Mouse (Mus musculus) intestine, embryonic 14.5 days (tissue): ENCODE results near the gene Adcy2. TPM values are rescaled to one million over a fixed set of nuclear protein-coding genes. Genes with fewer than 3 reads are reported as not detected.

ENCODE experiments used
- ATAC-seq: fragments of 200-750 bp; cut with Nextera tagmentation; replicated peaks from 2 replicates; pipeline ENCODE4 v1.8.0; 2017; ENCODE audit warnings: low read depth, moderate number of reproducible peaks, moderate TSS enrichment, moderate library complexity; ENCODE audit not compliant: low FRiP score, low TSS enrichment
- DNase-seq: peaks from one replicate; pipeline ENCODE4 v3.0.0-alpha.2; 2018; ENCODE audit warnings: low spot score
- H3K27ac ChIP-seq: fragments of 300-500 bp; sonication (generic); 2 replicates; pipeline ENCODE4 v1.5.1; 2014; ENCODE audit warnings: low read depth, mild to moderate bottlenecking, control low read depth
- H3K27me3 ChIP-seq: fragments of 300-500 bp; sonication (generic); replicated peaks from 2 replicates; pipeline ENCODE4 v1.6.1; 2014; ENCODE audit warnings: low read length, control low read depth; ENCODE audit not compliant: control insufficient read depth, insufficient read depth
- H3K36me3 ChIP-seq: fragments of 300-500 bp; sonication (generic); 2 replicates; pipeline ENCODE4 v1.6.1; 2014; ENCODE audit warnings: low read length, control low read depth; ENCODE audit not compliant: control insufficient read depth, insufficient read depth
- H3K4me1 ChIP-seq: fragments of 300-500 bp; sonication (generic); replicated peaks from 2 replicates; pipeline ENCODE4 v1.6.1; 2014; ENCODE audit warnings: low read length, control low read depth, mixed read lengths; ENCODE audit not compliant: control insufficient read depth, insufficient read depth
- H3K4me2 ChIP-seq: fragments of 300-500 bp; sonication (generic); 2 replicates; pipeline ENCODE4 v1.6.1; 2014; ENCODE audit warnings: low read length
- H3K4me3 ChIP-seq: fragments of 300-500 bp; sonication (generic); 2 replicates; pipeline ENCODE4 v1.5.1; 2014; ENCODE audit warnings: low read depth, low read length, control low read depth, mixed read lengths
- H3K9ac ChIP-seq: fragments of 300-500 bp; sonication (generic); 2 replicates; pipeline ENCODE4 v1.6.1; 2014; ENCODE audit warnings: mild to moderate bottlenecking, low read length
- H3K9me3 ChIP-seq: fragments of 300-500 bp; sonication (generic); 2 replicates; pipeline ENCODE4 v1.6.1; 2016; ENCODE audit warnings: low read length, control low read depth; ENCODE audit not compliant: control insufficient read depth
- WGBS: fragments of 180-500 bp; shearing (Covaris S2); extraction: QIAGEN DNeasy Blood & Tissue Kit; methylation state at CpG from one replicate; pipeline ENCODE4 v1.1.7; 2014; 5-methylcytosine and 5-hydroxymethylcytosine counted together
- polyA plus RNA-seq: library from polyadenylated mRNA; unstranded; fragments of >200 nt; fragmentation: Nextera tagmentation; extraction: Ambion mirVana; gene quantifications from 2 replicates; pipeline ENCODE4 v1.2.1, GENCODE M21; 2014

Adcy2 gene
- polyA plus RNA-seq, 1 experiment from 2014 or later: 5.5 TPM

- no peak overlapping the region for H3K4me2 ChIP-seq
- H3K36me3 ChIP-seq: no peaks in the 10 kb centered on the region
- ATAC-seq (no peak), DNase-seq (no peak)
- H3K27ac ChIP-seq: no peak overlapping the region
- H3K27me3 ChIP-seq: peaks cover 12% of the 10 kb centered on the region
- H3K4me3 ChIP-seq: no peak overlapping the region
- peaks cover 13% of the 10 kb centered on the region for H3K4me1 ChIP-seq
- H3K9me3 ChIP-seq: no peaks in the 10 kb centered on the region
- H3K9ac ChIP-seq: no peak overlapping the region
- WGBS: 52% methylated on average over 3 of the region's 3 CpGs
These were observed 2.7 kb downstream of the Adcy2 start for GRCm38 (mm10) chr13:68996661-68997060.

- Histone ChIP-seq H3K4me2 (no peak overlapping the region), H3K27me3 (no peaks in the 10 kb centered on the region), H3K36me3 (no peaks in the 10 kb centered on the region), H3K4me1 (no peaks in the 10 kb centered on the region), H3K27ac (no peak overlapping the region), H3K9ac (no peak overlapping the region), H3K4me3 (no peak overlapping the region), H3K9me3 (no peaks in the 10 kb centered on the region)
- WGBS: 60% methylated on average over 2 of the region's 2 CpGs
- ATAC-seq: no peak
- no peak for DNase-seq
These were observed 13.6 kb downstream of the Adcy2 start for GRCm38 (mm10) chr13:68985789-68986188.

- no peak overlapping the region for H3K27ac ChIP-seq
- no peak for ATAC-seq
- H3K4me1 ChIP-seq: no peaks in the 10 kb centered on the region
- no peaks in the 10 kb centered on the region for H3K9me3 ChIP-seq
- 87% methylated on average over 15 of the region's 15 CpGs for WGBS
- H3K9ac ChIP-seq: no peak overlapping the region
- no peak overlapping the region for H3K4me3 ChIP-seq
- H3K4me2 ChIP-seq: no peak overlapping the region
- no peaks in the 10 kb centered on the region for H3K27me3 ChIP-seq
- DNase-seq: no peak
- H3K36me3 ChIP-seq: no peaks in the 10 kb centered on the region
These were observed 15.3 kb downstream of the Adcy2 start for GRCm38 (mm10) chr13:68984000-68984399.

GRCm38 (mm10) chr13:68981048-68981447 lies 18.3 kb downstream of the Adcy2 start:
- Histone ChIP-seq H3K27me3 (no peaks in the 10 kb centered on the region), H3K9me3 (no peaks in the 10 kb centered on the region), H3K4me3 (no peak overlapping the region), H3K36me3 (no peaks in the 10 kb centered on the region), H3K9ac (no peak overlapping the region), H3K27ac (no peak overlapping the region), H3K4me2 (no peak overlapping the region), H3K4me1 (no peaks in the 10 kb centered on the region)
- WGBS: 88% methylated on average over 2 of the region's 2 CpGs
- ATAC-seq (no peak), DNase-seq (no peak)

GRCm38 (mm10) chr13:68973143-68973542 lies 26.2 kb downstream of the Adcy2 start:
- WGBS: 42% methylated on average over 3 of the region's 3 CpGs

GRCm38 (mm10) chr13:68961580-68961979 lies 37.8 kb downstream of the Adcy2 start:
- Histone ChIP-seq H3K9me3 (no peaks in the 10 kb centered on the region), H3K4me2 (no peak overlapping the region), H3K36me3 (no peaks in the 10 kb centered on the region), H3K4me3 (no peak overlapping the region), H3K27ac (no peak overlapping the region), H3K9ac (no peak overlapping the region), H3K27me3 (no peaks in the 10 kb centered on the region), H3K4me1 (no peaks in the 10 kb centered on the region)
- no peak for DNase-seq
- no peak for ATAC-seq
- 87% methylated on average over 5 of the region's 5 CpGs for WGBS

More at GRCm38 (mm10) chr13:68973143-68973542, 26.2 kb downstream of the Adcy2 start:
- Histone ChIP-seq H3K27me3 (no peaks in the 10 kb centered on the region), H3K4me2 (no peak overlapping the region), H3K9me3 (no peaks in the 10 kb centered on the region), H3K9ac (no peak overlapping the region), H3K4me1 (no peaks in the 10 kb centered on the region), H3K36me3 (no peaks in the 10 kb centered on the region), H3K27ac (no peak overlapping the region), H3K4me3 (no peak overlapping the region)
- DNase-seq: no peak
- no peak for ATAC-seq

- Histone ChIP-seq H3K9ac (no peak overlapping the region), H3K36me3 (no peaks in the 10 kb centered on the region), H3K9me3 (no peaks in the 10 kb centered on the region), H3K27ac (no peak overlapping the region), H3K4me2 (no peak overlapping the region), H3K27me3 (no peaks in the 10 kb centered on the region), H3K4me1 (no peaks in the 10 kb centered on the region), H3K4me3 (no peak overlapping the region)
- no peak for DNase-seq
- WGBS: 78% methylated on average over 6 of the region's 6 CpGs
- ATAC-seq: no peak
These were observed 38.8 kb downstream of the Adcy2 start for GRCm38 (mm10) chr13:68960513-68960912.

GRCm38 (mm10) chr13:68959406-68959805 lies 39.9 kb downstream of the Adcy2 start:
- Histone ChIP-seq H3K4me3 (no peak overlapping the region), H3K36me3 (no peaks in the 10 kb centered on the region), H3K27ac (no peak overlapping the region), H3K4me2 (no peak overlapping the region), H3K9me3 (no peaks in the 10 kb centered on the region), H3K4me1 (no peaks in the 10 kb centered on the region), H3K9ac (no peak overlapping the region), H3K27me3 (no peaks in the 10 kb centered on the region)
- WGBS: 84% methylated on average over 4 of the region's 4 CpGs
- DNase-seq (no peak), ATAC-seq (no peak)

- Histone ChIP-seq H3K9me3 (no peaks in the 10 kb centered on the region), H3K36me3 (no peaks in the 10 kb centered on the region), H3K4me3 (no peak overlapping the region), H3K27me3 (no peaks in the 10 kb centered on the region), H3K4me2 (no peak overlapping the region), H3K27ac (no peak overlapping the region), H3K4me1 (no peaks in the 10 kb centered on the region), H3K9ac (no peak overlapping the region)
- ATAC-seq (no peak), DNase-seq (no peak)
- 39% methylated on average over 2 of the region's 2 CpGs for WGBS
These were observed 56.6 kb downstream of the Adcy2 start for GRCm38 (mm10) chr13:68942735-68943134.
